Mouse (Mus musculus) cerebellum, postnatal 4 days (tissue): Measurements from ENCODE around the gene Slc4a2.
A peak's percentile ranks its signal among the peaks of the same experiment; 100 is the strongest.

Source experiments
- DNase-seq, 2 experiments: peaks; one replicate each; pipeline ENCODE4 v3.0.0; 2022; ENCODE audit warnings: low spot score in 2 of 2, mixed read lengths in 1 of 2

The Slc4a2 gene

GRCm38 (mm10) chr5:24466762-24467161, 43.1 kb downstream of the Slc4a2 start:
- no peak for DNase-seq

GRCm38 (mm10) chr5:24470600-24470999, 47.0 kb downstream of the Slc4a2 start:
- DNase-seq, result peak in 1 of 2 experiments; percentile 82

GRCm38 (mm10) chr5:24472884-24473619, 49.4 kb downstream of the Slc4a2 start:
- no peak for DNase-seq

- DNase-seq, result no peak
Measured at GRCm38 (mm10) chr5:24474025-24474722, 50.5 kb downstream of the Slc4a2 start.

- DNase-seq, result no peak
Measured at GRCm38 (mm10) chr5:24474723-24475261, 51.2 kb downstream of the Slc4a2 start.

GRCm38 (mm10) chr5:24475476-24476241, 52.0 kb downstream of the Slc4a2 start:
- DNase-seq, result no peak

GRCm38 (mm10) chr5:24477909-24478308, 54.3 kb downstream of the Slc4a2 start:
- DNase-seq, result no peak

- peak; percentile 65 to 76 for DNase-seq
Measured at GRCm38 (mm10) chr5:24481647-24482046, 58.0 kb downstream of the Slc4a2 start.

GRCm38 (mm10) chr5:24482247-24483079, 58.8 kb downstream of the Slc4a2 start:
- DNase-seq, result no peak

- DNase-seq, result peak in 1 of 2 experiments; percentile 74
Measured at GRCm38 (mm10) chr5:24483326-24483725, 59.7 kb downstream of the Slc4a2 start.

- DNase-seq, result no peak
Measured at GRCm38 (mm10) chr5:24484963-24485362, 61.3 kb downstream of the Slc4a2 start.

- DNase-seq, result peak; percentile 86 to 92
Measured at GRCm38 (mm10) chr5:24486097-24486496, 62.5 kb downstream of the Slc4a2 start.

GRCm38 (mm10) chr5:24486738-24487137, 63.1 kb downstream of the Slc4a2 start:
- no peak for DNase-seq

GRCm38 (mm10) chr5:24490413-24490920, 66.8 kb downstream of the Slc4a2 start:
- no peak for DNase-seq
